Mouse (Mus musculus): ENCODE measurements around the gene Ptprm.

The Ptprm gene

DNA sequence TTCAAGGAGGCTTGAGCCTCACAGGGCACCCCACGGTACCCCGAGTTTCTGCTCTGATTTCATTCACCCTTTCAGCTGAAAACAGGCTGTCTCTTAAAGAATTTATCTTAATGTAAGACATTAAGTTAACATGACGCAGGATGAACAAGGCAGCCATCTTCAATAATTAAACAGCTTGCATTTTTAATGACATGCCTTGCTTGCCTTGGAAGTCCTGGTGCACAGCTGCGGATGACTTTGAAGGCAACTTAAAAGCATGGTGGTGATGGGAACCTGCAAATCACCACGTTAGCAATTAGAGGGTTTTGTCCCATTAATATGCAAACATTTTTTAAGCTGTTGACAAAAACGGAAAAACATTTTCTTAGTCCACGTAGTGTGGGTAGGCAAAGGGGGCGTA is 607.8 kb downstream of the Ptprm start:
- intact Hi-C loops (cut with DNase I): no loop called here

DNA sequence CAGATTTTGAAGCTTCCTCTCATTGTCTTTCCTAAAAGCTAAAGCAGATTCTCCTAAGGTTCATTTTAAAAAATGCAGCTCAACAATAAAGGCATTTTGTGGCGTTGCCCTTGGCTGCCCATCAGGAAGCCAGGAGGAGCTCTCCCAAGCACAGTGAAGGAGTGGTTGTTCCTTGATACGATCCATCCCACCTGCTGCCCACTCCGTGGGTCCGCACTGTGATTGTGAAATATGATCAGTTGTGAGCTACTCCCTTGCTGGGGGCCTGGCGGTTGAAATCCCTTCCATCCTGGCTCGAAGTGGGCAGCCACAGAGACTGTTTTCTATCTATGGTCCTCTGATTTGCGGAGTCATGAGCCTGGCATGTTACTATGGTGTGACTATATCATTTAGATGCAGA is 610.9 kb downstream of the Ptprm start:
- intact Hi-C loops (cut with DNase I): no loop called here

DNA sequence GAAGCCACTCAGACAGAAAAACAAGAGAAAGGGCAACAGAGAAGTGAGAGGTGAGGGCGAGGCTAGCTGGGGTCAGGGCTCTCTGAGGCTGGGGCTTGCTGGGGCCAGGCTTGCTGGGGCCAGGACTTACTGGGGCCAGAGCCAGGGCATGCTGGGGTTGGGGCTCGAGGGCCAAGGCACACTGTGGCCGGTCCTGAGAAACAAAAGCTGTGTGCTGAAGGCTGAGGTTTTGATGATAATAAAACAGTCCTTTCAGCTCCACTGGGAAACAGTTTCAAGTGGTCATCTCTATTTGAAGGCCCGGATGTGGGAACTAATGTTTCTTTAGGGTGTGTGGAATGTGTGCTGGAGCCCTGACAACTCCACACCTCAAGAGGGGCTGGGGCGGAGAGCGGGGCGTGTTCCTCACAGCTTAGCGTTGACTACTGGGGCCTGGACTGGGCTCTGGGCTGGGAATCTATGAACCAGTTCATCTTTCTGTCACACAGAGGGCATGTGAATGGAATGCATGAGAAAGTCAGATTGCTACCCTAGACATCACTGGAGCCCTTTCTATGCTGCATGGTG is 615.4 kb downstream of the Ptprm start:
- intact Hi-C loops (cut with DNase I): no loop called here

DNA sequence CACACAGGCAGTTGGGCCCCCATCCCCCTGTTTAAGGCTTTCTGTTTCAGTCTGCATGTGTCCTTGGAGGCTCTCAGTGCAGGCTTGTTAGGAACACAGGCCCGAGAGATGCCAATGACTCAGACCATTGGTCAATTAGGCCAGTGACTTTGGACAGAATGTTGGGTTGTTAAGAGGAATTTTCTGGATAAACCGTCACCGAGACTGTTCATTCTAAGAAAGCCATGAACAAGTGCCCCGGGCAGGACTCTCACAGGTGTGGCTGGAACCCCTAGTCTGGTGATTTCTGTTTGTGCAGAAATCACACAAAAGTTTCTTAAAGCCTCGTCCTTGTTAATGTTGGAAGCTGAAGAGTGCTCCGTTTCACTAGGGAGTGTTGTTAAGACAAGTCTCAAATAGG is 615.9 kb downstream of the Ptprm start:
- intact Hi-C loops (cut with DNase I): no loop called here

DNA sequence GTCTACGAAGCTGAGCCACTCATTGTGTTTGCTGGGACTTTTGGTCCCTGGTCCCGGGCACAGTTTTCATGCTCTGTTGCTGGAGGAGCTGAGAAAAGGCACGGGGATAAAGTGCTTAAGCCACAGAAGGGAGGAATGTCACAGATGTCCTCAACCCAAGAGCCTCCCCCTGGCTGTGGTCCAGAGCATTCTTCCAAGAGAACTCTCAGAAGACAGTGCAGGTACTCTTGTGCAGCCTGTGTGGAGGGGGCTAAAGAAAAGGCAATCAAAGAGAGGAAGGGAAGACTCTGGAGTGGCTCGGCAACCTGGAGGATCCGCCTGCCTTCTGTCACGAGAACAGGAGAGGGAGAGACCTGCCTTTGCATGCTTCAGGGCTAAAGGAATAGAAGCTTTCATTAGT is 617.8 kb downstream of the Ptprm start:
- intact Hi-C loops (cut with DNase I): no loop called here

DNA sequence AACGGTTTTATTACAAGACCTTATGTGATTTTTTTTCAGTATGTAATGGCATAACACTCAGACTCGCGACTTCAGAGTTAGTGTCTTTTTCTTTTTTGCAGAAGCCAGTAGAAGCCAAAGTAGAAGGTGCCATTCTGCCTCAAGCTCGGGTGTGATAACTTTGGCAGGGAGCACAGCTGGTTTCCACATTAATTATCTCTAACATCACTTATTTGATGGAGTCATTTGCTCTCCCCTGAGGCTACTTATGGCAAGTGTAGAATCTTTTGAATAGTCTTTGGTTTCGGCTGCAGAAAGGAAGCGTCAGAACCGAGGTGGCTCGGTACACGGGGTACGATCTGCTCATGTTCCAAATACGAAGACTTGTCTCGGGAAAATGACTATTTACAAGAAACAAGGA is 620.7 kb downstream of the Ptprm start:
- intact Hi-C loops (cut with DNase I): no loop called here

DNA sequence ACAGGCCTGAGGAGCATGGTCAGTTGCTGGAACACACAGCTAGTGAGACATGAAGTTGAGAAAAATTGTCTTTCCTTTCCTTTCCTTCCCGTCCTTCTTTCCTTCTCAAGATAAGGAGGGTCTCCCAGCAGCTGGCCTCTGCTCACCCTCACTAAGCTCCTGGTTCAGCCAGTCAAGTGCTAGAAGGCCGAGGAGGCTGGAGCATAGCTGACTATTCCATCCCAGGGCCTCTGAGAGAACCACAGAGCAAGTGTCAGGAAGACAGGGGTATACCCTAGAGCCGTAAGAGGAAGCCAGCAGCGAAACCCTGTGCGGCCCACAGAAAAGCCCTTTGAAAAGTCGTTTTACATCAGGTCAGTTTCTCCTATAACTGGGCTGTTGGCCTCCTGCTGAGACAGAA is 624.3 kb downstream of the Ptprm start:
- intact Hi-C loops (cut with DNase I): no loop called here

DNA sequence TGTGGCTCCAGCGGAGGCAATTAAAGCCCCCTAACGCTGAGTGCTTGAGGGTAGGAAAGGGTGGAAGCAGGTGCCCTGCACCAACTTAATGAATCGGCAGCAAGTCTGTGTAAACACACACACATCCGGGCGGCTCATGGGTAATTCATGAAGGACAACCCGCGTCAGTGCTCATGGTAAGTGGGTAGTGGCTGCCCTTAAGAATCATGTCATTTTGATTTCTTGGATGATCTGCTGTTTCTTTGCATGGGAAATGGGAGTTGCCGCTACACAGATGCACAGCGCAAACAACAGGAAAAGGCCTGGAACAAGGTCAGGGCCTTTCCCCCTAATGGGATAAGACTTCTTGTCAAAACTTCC is 633.3 kb downstream of the Ptprm start:
- intact Hi-C loops (cut with DNase I): no loop called here

DNA sequence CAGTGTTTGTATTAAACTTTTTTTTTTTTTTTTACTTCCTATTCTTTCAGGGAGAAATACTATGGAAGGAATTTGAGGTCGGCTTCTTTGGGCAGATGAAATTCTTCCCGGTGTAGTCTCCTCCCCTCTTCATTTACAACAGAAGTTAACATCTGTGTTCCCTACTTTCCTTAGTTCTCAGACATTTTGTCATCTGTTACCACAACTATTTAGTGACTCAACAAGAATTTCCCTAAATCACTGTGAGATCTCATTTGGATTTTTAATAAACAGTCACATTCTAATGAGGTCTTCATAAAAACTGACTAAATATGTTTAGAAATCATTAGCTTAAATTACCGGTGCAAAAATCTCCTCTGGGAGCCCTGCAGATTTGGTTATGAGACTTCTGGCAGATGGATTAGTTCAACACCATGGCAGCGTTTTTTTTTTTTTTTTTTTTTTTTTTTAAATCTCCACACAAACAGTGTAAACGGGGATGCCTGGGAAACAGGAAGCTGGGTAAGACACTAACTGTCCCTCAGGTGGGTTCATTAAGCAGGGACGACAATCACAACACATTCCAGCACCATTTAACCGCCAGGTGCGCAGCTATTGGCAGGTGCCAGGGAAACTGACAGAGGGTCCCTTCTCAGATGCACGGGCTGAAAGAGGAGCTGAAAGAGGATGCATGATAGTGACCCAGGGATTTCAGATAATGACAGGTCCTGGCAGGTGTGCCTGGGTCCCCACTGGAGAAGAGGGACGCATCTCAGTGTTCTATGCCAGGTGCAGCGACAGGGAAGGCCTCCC is 633.9 kb downstream of the Ptprm start:
- intact Hi-C loops (cut with DNase I): no loop called here

DNA sequence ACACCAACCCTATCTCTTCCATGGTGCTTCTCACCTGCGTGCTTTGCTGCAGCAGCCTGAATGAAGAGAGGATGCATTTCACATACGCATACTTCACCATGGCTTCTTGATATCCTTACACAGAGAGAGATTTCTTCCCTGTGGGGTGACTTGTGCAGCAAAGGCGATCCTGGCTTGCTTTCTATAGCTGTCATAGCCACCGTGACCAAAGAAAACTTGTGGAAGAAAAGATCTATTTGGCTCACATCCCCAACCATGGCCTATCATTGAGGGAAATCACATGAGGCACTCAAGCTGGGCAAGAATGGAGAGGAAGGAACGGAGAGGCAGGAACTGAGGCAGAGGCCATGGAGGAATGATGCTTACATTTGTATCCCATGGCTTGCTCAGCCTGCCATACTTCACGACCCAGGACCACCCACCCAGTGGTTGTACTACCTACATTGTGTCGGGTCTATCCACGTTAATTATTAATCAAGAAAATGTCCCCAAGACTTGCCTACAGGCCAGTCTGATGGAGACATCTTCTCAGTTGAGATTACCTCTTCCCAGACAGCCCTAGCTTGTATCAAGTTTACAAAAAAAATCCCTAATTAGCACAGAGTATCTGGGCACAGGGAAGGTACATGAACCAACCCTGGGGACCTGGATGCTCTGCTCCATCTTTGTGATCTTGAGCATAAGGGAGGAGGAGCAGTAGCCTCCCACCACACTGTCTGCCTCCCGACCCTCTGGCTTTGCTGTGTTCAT is 641.6 kb downstream of the Ptprm start:
- intact Hi-C loops (cut with DNase I): no loop called here

DNA sequence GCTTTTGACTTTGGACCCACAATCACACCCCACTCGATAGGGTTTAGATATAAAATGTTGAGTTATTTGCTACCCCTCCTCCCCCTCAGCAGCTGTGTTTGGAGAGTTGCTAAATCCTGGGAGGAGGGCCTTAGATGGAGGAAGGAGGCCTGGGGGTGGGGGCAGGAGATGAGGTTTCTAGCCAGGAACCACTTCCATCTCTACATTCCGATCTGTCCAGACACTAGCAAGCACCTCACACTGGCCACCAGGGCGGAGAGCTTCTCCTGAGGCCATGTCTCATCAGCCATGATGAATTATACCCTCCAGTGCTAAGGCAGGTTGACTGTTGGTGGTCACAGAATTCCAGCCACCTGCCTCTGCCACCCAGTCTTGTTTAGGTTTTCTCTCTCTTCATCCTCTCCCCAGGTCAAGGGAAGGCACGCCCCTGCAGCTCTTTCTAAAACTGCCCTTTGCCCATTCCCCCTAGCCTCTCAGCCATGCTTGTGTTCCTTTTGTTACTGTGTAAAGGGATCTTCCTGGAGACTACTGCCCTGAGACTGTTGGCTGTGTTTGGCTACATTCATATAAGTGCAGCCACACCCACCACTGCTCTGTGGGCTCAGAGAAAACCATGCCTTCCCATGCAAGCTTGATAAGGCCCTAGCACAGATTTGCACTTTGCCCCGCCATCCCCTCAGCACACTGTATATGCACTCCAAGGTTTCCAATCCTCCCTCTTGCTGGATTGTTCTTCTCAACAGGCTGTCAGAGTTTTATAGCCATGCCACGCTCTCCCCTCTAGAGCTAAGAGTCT is 642.8 kb downstream of the Ptprm start:
- intact Hi-C loops (cut with DNase I): no loop called here

DNA sequence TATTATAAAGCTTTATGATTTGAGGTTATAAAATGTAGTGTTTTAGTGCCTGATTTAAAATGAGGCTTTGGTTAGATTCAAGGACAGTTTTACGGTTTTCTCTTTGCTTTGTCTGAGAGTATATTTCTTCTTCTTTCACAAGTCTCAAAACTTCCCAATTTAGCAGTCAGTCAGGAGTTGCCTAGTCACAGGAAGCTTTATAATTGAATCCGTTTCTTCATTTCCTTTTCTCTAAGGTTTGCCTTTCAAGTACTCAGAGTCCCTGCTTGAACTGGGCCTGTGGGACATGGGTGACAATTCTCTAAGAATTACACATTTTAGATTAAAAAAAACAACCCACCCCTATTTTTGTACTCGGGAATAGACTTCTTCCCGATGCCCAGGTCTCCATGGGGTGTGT is 643.7 kb downstream of the Ptprm start:
- intact Hi-C loops (cut with DNase I): no loop called here

DNA sequence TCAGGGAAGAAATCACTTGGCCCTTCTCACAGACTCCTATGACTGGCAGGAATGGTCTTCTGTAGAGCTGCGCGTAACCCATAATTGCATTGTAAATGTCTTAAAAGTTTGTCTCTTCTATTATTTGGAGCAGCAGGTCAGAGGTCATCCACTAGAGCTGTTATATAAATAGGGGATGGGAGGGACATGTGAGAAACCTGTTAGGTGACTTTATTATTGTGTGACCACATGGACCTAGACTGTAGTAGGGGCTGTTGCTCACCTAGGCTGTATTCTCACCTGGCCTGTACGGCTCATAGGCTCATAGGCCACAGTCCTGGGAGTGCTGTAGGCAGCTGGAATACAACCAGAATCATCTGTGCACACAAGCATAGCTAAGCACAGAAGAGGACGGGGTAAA is 645.5 kb downstream of the Ptprm start:
- intact Hi-C loops (cut with DNase I): no loop called here

DNA sequence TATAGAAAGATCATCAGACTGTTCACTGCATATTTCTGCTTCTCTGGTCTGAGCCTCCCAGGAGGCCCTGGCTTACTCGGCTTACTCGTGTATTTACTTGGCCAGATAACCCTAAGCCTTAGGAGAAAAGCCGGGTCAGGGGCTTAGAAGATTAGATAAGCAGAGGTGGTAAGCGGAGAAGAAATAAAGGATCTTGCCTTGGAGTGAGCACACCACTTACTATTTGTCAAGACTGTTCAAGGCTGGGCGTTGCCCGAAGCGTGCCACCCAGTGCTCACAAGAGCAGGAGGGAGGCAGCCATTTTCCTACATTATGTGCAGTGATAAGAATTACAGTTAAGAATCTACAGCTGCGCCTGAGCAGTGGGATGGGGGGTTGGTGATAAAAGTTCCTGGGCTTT is 646.6 kb downstream of the Ptprm start:
- intact Hi-C loops (cut with DNase I): no loop called here

DNA sequence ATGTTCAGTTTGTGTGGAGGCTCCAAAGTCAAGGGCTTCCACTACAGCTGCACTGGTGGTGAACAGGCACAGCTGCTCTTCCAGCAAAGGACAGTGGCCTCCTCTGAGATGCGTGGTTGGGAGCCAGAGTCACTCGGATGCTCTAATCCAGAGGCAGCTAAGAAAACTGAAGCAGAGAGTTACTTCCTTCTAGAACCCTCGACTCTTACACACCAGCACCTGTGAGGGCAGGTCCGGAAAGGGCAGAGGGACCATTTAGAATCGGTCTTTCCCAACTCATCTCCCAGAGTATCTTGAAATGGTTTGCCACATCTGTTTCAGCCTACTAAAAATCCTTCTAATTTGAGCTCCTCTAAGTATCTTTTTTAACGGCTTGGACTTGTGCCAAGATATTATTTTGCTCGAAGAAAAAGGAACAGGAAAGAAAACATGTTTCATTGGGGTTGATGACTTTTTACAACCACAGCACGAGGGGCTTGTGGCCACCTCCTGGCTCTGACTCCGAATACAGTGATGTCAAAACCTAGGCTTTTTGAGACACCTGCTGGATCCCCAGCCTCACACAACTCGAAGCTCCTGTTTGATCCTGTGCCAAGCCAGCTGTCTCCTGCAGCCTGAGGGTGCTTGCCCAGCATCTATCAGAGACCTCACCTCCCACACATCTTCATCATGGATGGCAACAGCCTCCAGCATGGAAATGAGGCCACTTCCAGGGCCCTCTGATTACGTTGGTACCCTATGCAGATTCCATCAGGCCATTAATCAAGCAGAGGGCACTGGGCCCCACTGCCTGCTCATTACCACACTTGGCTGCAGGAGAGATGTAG is 652.7 kb downstream of the Ptprm start:
- intact Hi-C loops (cut with DNase I): no loop called here

DNA sequence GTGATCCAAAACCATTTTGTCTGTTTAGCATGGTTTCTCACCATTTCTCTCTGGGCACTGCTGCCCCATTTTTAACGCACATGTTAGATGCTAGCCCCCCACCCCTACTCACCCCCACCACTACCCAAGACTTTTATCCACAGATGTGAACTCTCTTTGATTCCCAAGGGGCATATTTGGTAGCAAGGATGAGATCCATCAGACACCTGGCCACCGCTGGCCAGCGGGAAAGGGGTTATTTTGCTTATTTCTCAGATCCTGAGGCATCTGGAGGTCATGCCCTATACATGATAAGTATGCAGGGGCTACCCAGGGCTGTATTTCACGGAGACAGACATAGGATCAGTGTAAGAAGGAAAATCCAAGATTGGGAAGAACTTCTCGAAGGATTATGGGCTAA is 654.4 kb downstream of the Ptprm start:
- intact Hi-C loops (cut with DNase I): no loop called here

DNA sequence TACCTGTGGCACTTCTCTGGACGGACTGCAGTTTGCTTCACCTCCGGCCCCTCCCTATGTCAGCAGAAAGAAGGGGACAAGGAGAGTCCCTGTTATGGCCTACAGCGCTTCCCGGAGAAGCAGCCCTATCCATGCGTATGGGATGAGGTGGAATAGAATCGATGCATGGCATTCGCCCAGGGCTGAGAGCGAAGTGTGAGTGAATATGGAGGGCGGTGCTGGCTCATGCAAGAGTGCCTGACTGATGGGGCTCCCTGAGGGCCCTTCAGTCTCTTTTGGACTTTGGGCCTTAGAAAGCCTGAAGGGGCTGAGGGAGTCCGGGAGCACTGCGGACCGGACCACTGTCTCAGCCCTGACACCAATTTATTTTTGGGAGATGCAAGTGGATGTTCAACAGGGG is 656.6 kb downstream of the Ptprm start:
- intact Hi-C loops (cut with DNase I): no loop called here

DNA sequence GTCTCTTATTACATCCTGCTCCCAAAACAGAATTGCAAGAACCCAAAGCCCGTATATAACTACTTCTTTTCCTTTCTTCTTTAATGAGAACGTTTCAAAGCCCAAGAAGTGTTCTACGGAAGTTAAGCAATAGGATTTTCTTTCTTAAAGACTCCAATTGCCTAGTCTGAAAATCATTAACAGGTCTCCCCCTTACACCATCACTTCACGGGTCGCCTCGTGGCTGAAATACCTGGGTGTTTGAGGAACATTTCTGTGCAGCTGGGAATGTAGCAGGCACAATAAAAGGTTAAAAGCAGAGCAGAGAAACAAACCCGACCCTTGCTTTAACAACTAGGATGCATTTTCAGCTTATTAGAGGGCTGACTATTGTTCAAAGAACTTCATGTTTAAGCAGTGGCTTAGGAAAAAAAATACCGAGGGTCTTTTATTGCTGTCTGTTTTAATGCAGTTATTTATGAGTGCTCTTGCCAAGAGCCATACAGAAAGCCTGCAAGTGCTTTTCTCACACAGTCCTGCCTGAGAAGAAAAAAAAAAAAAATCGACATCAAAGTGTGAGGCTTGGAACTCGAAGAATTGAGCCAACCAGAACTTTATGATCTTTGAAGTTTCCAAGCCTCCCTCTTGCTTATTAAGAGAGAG is 657.6 kb downstream of the Ptprm start:
- intact Hi-C loops (cut with DNase I): no loop called here

DNA sequence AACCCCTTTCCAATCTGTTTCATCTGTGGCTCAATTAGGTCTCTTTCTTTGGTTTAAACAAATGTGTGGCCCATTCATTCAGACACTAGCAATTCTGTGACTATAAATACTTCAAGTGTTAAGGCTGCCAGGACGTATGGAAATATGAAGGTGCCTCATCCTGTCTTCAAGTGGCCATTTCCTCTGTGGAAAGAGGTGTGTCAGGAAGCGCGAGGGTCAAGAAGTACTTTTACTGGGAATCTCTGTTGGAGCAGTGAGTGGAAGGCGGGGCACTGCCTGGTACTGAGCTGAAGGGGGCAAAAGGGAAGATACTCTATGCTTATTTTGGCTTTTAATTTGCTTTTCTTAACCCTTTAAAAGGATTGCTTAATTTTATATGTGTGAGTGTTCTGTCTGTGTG is 659.9 kb downstream of the Ptprm start:
- intact Hi-C loops (cut with DNase I): no loop called here

DNA sequence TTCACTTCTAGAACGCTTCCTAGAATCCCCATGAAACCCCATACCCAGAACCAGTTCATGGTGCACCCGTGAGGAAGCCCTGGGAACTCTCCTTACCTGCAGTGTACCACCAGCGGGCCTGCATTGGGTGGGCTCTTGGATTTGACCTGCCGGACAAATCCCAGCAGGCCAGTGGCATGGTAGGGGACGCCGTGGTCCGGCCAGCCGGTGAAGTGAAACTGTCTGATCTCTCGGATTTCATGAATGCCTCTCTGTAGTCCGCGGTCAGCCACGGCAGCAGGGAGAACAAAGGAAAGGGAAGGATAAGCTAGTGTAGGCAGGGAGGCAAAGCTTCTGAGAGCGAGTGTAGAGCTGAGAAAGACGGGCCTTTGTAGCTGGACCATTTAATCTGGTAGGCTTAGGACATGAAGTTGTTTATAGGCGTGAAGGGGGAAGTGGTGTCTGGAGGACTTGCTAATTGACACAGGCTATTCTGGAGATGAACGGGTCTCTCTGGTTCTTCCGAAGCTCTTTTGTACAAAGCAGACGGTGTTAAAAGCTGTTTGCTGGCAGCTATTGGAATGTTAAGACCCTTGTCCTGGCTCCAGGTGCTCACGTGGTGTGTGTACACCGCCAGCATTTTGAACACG is 660.5 kb downstream of the Ptprm start:
- intact Hi-C loops (cut with DNase I): no loop called here
